Mouse (Mus musculus) neutrophil, adult 65 days (primary cell): ENCODE results near the gene Gm17662. TPM values are rescaled to one million over a fixed set of nuclear protein-coding genes. Genes with fewer than 3 reads are reported as not detected.

Source experiments
- total RNA-seq: library from RNA; stranded (reverse); gene quantifications from 2 replicates; pipeline ENCODE4 v1.2.4, GENCODE M21; 2023

Gene Gm17662
- total RNA-seq: not detected in 2 replicates

GRCm38 (mm10) chr4:104857029-104857428 is at the start of gene Gm17662:
Gene Gm17662 (plus strand): TSS chr4:104857329.

GRCm38 (mm10) chr4:104876323-104876722 is 19.2 kb downstream of the Gm17662 start, which contains the start of gene C8a:
Gene C8a (minus strand): TSS chr4:104876398.

Other genes starting within 250 kb of the Gm17662 start
- gene C8b, start 91.0 kb upstream of the Gm17662 start, total RNA-seq: not detected in 2 replicates
- not detected in 2 replicates for gene C8a, start 19.1 kb downstream of the Gm17662 start, total RNA-seq
- gene Fyb2, start 56.1 kb downstream of the Gm17662 start, total RNA-seq: not detected in 2 replicates